Mouse (Mus musculus): ENCODE measurements around the gene Pam. TPM values are rescaled to one million over a fixed set of nuclear protein-coding genes. Genes with fewer than 3 reads are reported as not detected.

The Pam gene
- polyA plus RNA-seq, 1 experiment from 2014 or later, result 18.0 TPM

- no peak overlapping the region for H3K27ac ChIP-seq (replicated peaks; ENCODE audit: low read depth, low read length)
Observed at GRCm38 (mm10) chr1:97900559-97901153, 194.8 kb downstream of the Pam start.

GRCm38 (mm10) chr1:97887511-97887910 is 207.9 kb downstream of the Pam start:
- ATAC-seq (ENCODE audit: insufficient number of reproducible peaks, low FRiP score, low TSS enrichment, low read depth), result no peak
- no peaks in the 10 kb centered on the region for H3K36me3 ChIP-seq (ENCODE audit: control insufficient read depth, insufficient read depth, low read length)
- no peaks in the 10 kb centered on the region for H3K4me1 ChIP-seq (ENCODE audit: control insufficient read depth, insufficient read depth, low read length)
- H3K27ac ChIP-seq (replicated peaks; ENCODE audit: low read depth, low read length), result no peak overlapping the region
- H3K4me2 ChIP-seq (ENCODE audit: low read depth, severe bottlenecking), result no peak overlapping the region
- no peak for DNase-seq (ENCODE audit: low spot score)
- H3K27me3 ChIP-seq (ENCODE audit: control insufficient read depth, insufficient read depth, low read length), result no peaks in the 10 kb centered on the region
- no peaks in the 10 kb centered on the region for H3K9me3 ChIP-seq (ENCODE audit: control insufficient read depth, low read length)
- H3K9ac ChIP-seq (ENCODE audit: low read length), result no peak overlapping the region
- no peak overlapping the region for H3K4me3 ChIP-seq (ENCODE audit: low read depth, low read length)
- 89% methylated on average over 9 of the region's 9 CpGs for WGBS

More at GRCm38 (mm10) chr1:97900559-97901153, 194.8 kb downstream of the Pam start:
- ATAC-seq (ENCODE audit: insufficient number of reproducible peaks, low FRiP score, low TSS enrichment, low read depth) (no peak), DNase-seq (ENCODE audit: low spot score) (no peak)
- H3K27me3 ChIP-seq (ENCODE audit: control insufficient read depth, insufficient read depth, low read length), result no peaks in the 10 kb centered on the region
- no peak overlapping the region for H3K9ac ChIP-seq (ENCODE audit: low read length)
- H3K4me2 ChIP-seq (ENCODE audit: low read depth, severe bottlenecking), result no peak overlapping the region
- H3K36me3 ChIP-seq (ENCODE audit: control insufficient read depth, insufficient read depth, low read length), result no peaks in the 10 kb centered on the region
- H3K4me1 ChIP-seq (ENCODE audit: control insufficient read depth, insufficient read depth, low read length), result no peaks in the 10 kb centered on the region
- WGBS, result 91% methylated on average over 7 of the region's 7 CpGs
- no peak overlapping the region for H3K4me3 ChIP-seq (ENCODE audit: low read depth, low read length)
- H3K9me3 ChIP-seq (ENCODE audit: control insufficient read depth, low read length), result no peaks in the 10 kb centered on the region

DNA sequence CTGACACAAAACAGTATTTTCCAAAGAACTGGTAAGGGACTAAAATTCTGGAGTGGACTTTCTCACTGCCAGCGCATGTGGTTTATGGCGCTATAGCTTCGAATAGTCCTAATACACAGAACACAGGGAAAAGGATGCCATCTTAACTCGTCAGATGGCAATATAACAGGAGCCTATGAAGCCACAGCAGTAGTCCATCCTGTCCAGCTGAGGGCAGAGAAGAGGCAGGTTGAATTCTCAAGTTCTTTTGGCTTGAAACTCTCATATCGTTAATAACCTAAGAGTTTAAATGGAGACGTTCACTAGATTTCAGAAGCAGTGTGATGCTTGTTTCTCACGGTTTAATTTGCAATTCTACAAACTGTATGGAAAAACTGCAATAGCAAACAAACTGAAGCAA is 211.9 kb downstream of the Pam start:
- no peak overlapping the region for H3K9ac ChIP-seq (ENCODE audit: low read length)
- no peaks in the 10 kb centered on the region for H3K27me3 ChIP-seq (ENCODE audit: control insufficient read depth, insufficient read depth, low read length)
- no peaks in the 10 kb centered on the region for H3K4me1 ChIP-seq (ENCODE audit: control insufficient read depth, insufficient read depth, low read length)
- WGBS, result 86% methylated on average over 7 of the region's 7 CpGs
- no peaks in the 10 kb centered on the region for H3K9me3 ChIP-seq (ENCODE audit: control insufficient read depth, low read length)
- no peak overlapping the region for H3K4me3 ChIP-seq (ENCODE audit: low read depth, low read length)
- ATAC-seq (ENCODE audit: insufficient number of reproducible peaks, low FRiP score, low TSS enrichment, low read depth) (no peak), DNase-seq (ENCODE audit: low spot score) (no peak)
- no peaks in the 10 kb centered on the region for H3K36me3 ChIP-seq (ENCODE audit: control insufficient read depth, insufficient read depth, low read length)
- H3K4me2 ChIP-seq (ENCODE audit: low read depth, severe bottlenecking), result no peak overlapping the region
- H3K27ac ChIP-seq (replicated peaks; ENCODE audit: low read depth, low read length), result no peak overlapping the region

DNA sequence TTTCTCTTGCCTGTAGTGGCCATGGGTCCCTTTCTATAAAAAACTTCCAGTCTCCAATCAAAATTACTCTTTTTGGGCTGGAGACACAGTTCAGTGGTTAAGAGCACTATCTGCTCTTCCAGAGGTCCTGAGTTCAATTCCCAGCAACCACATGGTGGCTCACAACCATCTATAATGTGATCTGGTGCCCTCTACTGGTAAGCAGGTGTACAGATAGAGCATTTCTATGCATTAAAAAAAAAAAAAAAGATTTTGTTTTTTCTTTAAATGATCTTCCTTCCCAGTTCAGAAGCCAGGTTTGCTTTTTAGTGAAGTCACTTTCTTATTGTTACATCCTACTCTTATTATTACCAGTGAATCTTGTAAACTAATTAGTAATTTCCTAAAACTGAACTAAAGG is 218.4 kb downstream of the Pam start:
- DNase-seq (ENCODE audit: low spot score) (no peak), ATAC-seq (ENCODE audit: insufficient number of reproducible peaks, low FRiP score, low TSS enrichment, low read depth) (no peak)
- H3K4me3 ChIP-seq (ENCODE audit: low read depth, low read length), result no peak overlapping the region
- no peaks in the 10 kb centered on the region for H3K9me3 ChIP-seq (ENCODE audit: control insufficient read depth, low read length)
- no peak overlapping the region for H3K4me2 ChIP-seq (ENCODE audit: low read depth, severe bottlenecking)
- H3K27me3 ChIP-seq (ENCODE audit: control insufficient read depth, insufficient read depth, low read length), result no peaks in the 10 kb centered on the region
- no peaks in the 10 kb centered on the region for H3K4me1 ChIP-seq (ENCODE audit: control insufficient read depth, insufficient read depth, low read length)
- H3K9ac ChIP-seq (ENCODE audit: low read length), result no peak overlapping the region
- no peaks in the 10 kb centered on the region for H3K36me3 ChIP-seq (ENCODE audit: control insufficient read depth, insufficient read depth, low read length)
- no peak overlapping the region for H3K27ac ChIP-seq (replicated peaks; ENCODE audit: low read depth, low read length)

DNA sequence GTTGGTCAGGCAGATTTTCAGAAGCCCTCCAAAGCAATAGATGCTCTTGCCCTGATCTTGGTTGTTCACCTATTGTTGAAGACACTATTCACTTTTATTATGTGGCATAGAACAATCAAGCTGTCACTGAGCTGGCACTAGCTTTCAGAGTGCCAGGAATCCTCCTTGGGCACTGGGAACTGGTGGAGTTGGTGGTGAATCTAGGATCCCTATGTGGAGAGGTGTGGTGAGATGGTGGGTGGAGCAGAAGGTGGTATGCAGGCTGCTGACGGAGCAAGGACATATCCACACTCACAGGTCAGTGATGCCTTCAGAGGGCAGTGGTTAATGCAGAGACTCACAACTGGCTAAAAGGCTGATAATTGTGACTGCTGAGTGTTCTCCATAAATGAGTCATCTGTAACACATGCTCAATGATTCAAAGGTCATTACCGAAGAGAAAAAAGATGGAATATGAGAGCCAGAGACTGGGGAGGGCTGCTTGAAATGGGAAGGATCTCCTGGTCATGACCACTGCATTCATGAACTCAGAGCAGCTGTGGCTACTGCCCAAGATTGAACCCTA is 221.9 kb downstream of the Pam start:
- 91% methylated on average over 2 of the region's 2 CpGs for WGBS
- H3K4me1 ChIP-seq (ENCODE audit: control insufficient read depth, insufficient read depth, low read length), result no peaks in the 10 kb centered on the region
- H3K9ac ChIP-seq (ENCODE audit: low read length), result no peak overlapping the region
- H3K36me3 ChIP-seq (ENCODE audit: control insufficient read depth, insufficient read depth, low read length), result no peaks in the 10 kb centered on the region
- H3K9me3 ChIP-seq (ENCODE audit: control insufficient read depth, low read length), result no peaks in the 10 kb centered on the region
- no peak overlapping the region for H3K4me2 ChIP-seq (ENCODE audit: low read depth, severe bottlenecking)
- H3K4me3 ChIP-seq (ENCODE audit: low read depth, low read length), result no peak overlapping the region
- no peak overlapping the region for H3K27ac ChIP-seq (replicated peaks; ENCODE audit: low read depth, low read length)
- H3K27me3 ChIP-seq (ENCODE audit: control insufficient read depth, insufficient read depth, low read length), result no peaks in the 10 kb centered on the region
- DNase-seq (ENCODE audit: low spot score) (no peak), ATAC-seq (ENCODE audit: insufficient number of reproducible peaks, low FRiP score, low TSS enrichment, low read depth) (no peak)

GRCm38 (mm10) chr1:97872493-97872892 is 223.0 kb downstream of the Pam start:
- Histone ChIP-seq H3K4me2 (ENCODE audit: low read depth, severe bottlenecking) (no peak overlapping the region), H3K27me3 (ENCODE audit: control insufficient read depth, insufficient read depth, low read length) (no peaks in the 10 kb centered on the region), H3K4me3 (ENCODE audit: low read depth, low read length) (no peak overlapping the region), H3K36me3 (ENCODE audit: control insufficient read depth, insufficient read depth, low read length) (no peaks in the 10 kb centered on the region), H3K4me1 (ENCODE audit: control insufficient read depth, insufficient read depth, low read length) (no peaks in the 10 kb centered on the region), H3K27ac (replicated peaks; ENCODE audit: low read depth, low read length) (no peak overlapping the region), H3K9me3 (ENCODE audit: control insufficient read depth, low read length) (no peaks in the 10 kb centered on the region), H3K9ac (ENCODE audit: low read length) (no peak overlapping the region)
- ATAC-seq (ENCODE audit: insufficient number of reproducible peaks, low FRiP score, low TSS enrichment, low read depth), result no peak
- WGBS, result 70% methylated on average over 5 of the region's 5 CpGs
- no peak for DNase-seq (ENCODE audit: low spot score)

DNA sequence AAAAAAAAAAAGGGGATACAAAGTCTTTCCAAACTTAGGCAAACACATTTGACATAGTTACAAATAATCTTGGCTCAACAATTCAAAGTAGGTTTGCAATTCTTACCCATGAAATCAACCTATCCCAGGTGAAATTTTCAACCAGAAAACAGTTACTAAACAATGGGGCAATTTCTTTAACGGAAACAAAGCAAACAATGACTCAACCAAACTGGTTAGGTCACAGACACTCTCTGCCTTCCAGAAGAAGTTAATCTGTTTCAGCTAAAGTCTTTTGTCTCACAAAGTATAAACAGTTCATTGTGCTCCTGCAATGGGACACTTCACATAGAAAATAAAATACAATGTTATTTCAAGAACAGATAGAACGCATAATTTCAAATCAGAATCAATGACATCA is 223.4 kb downstream of the Pam start:
- Histone ChIP-seq H3K4me1 (ENCODE audit: control insufficient read depth, insufficient read depth, low read length) (no peaks in the 10 kb centered on the region), H3K36me3 (ENCODE audit: control insufficient read depth, insufficient read depth, low read length) (no peaks in the 10 kb centered on the region), H3K27me3 (ENCODE audit: control insufficient read depth, insufficient read depth, low read length) (no peaks in the 10 kb centered on the region), H3K4me2 (ENCODE audit: low read depth, severe bottlenecking) (no peak overlapping the region), H3K4me3 (ENCODE audit: low read depth, low read length) (no peak overlapping the region), H3K27ac (replicated peaks; ENCODE audit: low read depth, low read length) (no peak overlapping the region), H3K9me3 (ENCODE audit: control insufficient read depth, low read length) (no peaks in the 10 kb centered on the region), H3K9ac (ENCODE audit: low read length) (no peak overlapping the region)
- DNase-seq (ENCODE audit: low spot score) (no peak), ATAC-seq (ENCODE audit: insufficient number of reproducible peaks, low FRiP score, low TSS enrichment, low read depth) (no peak)
- 92% methylated on average over 2 of the region's 2 CpGs for WGBS

DNA sequence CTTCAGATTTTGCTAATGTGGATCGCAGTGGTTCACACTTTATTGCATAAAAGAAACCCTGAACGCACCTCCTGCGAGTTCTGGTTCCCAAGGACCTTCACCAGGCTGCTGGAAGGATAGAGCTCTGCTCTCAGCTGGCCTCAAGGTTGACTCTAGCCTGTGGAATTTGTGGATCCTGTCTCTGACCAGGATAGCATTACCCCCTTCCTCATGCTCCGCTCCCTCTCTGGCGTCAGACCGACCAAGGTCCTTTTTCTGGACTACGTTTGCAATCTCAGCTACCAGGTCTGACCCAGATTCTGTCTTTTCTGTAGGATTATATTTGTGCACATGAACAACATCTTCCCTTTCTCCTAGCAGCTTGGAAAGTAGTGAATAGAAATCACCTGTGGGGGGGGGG is 231.3 kb downstream of the Pam start:
- H3K4me3 ChIP-seq (ENCODE audit: low read depth, low read length), result no peak overlapping the region
- no peak overlapping the region for H3K4me2 ChIP-seq (ENCODE audit: low read depth, severe bottlenecking)
- H3K27me3 ChIP-seq (ENCODE audit: control insufficient read depth, insufficient read depth, low read length), result no peaks in the 10 kb centered on the region
- DNase-seq (ENCODE audit: low spot score) (no peak), ATAC-seq (ENCODE audit: insufficient number of reproducible peaks, low FRiP score, low TSS enrichment, low read depth) (no peak)
- H3K9me3 ChIP-seq (ENCODE audit: control insufficient read depth, low read length), result no peaks in the 10 kb centered on the region
- H3K27ac ChIP-seq (replicated peaks; ENCODE audit: low read depth, low read length), result no peak overlapping the region
- H3K36me3 ChIP-seq (ENCODE audit: control insufficient read depth, insufficient read depth, low read length), result no peaks in the 10 kb centered on the region
- 94% methylated on average over 7 of the region's 7 CpGs for WGBS
- no peak overlapping the region for H3K9ac ChIP-seq (ENCODE audit: low read length)
- no peaks in the 10 kb centered on the region for H3K4me1 ChIP-seq (ENCODE audit: control insufficient read depth, insufficient read depth, low read length)

- DNase-seq (ENCODE audit: low spot score) (no peak), ATAC-seq (ENCODE audit: insufficient number of reproducible peaks, low FRiP score, low TSS enrichment, low read depth) (no peak)
- Histone ChIP-seq H3K36me3 (ENCODE audit: control insufficient read depth, insufficient read depth, low read length) (no peaks in the 10 kb centered on the region), H3K4me2 (ENCODE audit: low read depth, severe bottlenecking) (no peak overlapping the region), H3K27ac (replicated peaks; ENCODE audit: low read depth, low read length) (no peak overlapping the region), H3K9ac (ENCODE audit: low read length) (no peak overlapping the region), H3K27me3 (ENCODE audit: control insufficient read depth, insufficient read depth, low read length) (no peaks in the 10 kb centered on the region), H3K4me1 (ENCODE audit: control insufficient read depth, insufficient read depth, low read length) (no peaks in the 10 kb centered on the region), H3K9me3 (ENCODE audit: control insufficient read depth, low read length) (no peaks in the 10 kb centered on the region), H3K4me3 (ENCODE audit: low read depth, low read length) (no peak overlapping the region)
- 90% methylated on average over 9 of the region's 9 CpGs for WGBS
Observed at GRCm38 (mm10) chr1:97863140-97863539, 232.3 kb downstream of the Pam start.
